Mouse (Mus musculus): Measurements from ENCODE around the gene Hps3.

Hps3 gene

GRCm38 (mm10) chr3:20034719-20035404 lies at the start of gene Hps3:
Hps3 (minus strand) TSS chr3:20035315.
- TF ChIP-seq GATA4 (IDR thresholded peaks at IDR 0.05; ENCODE audit: insufficient replicate concordance, low read length), result no peak; the same call in 1 of the 2 replicates

- TF ChIP-seq GATA4 (IDR thresholded peaks at IDR 0.05; ENCODE audit: insufficient replicate concordance, low read length), result no peak
Measured at GRCm38 (mm10) chr3:20082161-20082560, 47.0 kb upstream of the Hps3 start.

- TF ChIP-seq GATA4 (IDR thresholded peaks at IDR 0.05; ENCODE audit: insufficient replicate concordance, low read length), result no peak
Measured at GRCm38 (mm10) chr3:20076145-20077053, 41.3 kb upstream of the Hps3 start.

- no peak for TF ChIP-seq GATA4 (IDR thresholded peaks at IDR 0.05; ENCODE audit: insufficient replicate concordance, low read length)
Measured at GRCm38 (mm10) chr3:20058197-20058541, 23.1 kb upstream of the Hps3 start.

GRCm38 (mm10) chr3:20057306-20058196 lies 22.4 kb upstream of the Hps3 start, which contains the start of gene Hltf:
Hltf (plus strand) TSS chr3:20057811.
- TF ChIP-seq GATA4 (IDR thresholded peaks at IDR 0.05; ENCODE audit: insufficient replicate concordance, low read length), result no peak

GRCm38 (mm10) chr3:20036069-20036468 lies 954 bp upstream of the Hps3 start:
- TF ChIP-seq GATA4 (IDR thresholded peaks at IDR 0.05; ENCODE audit: insufficient replicate concordance, low read length), result no peak

- TF ChIP-seq GATA4 (IDR thresholded peaks at IDR 0.05; ENCODE audit: insufficient replicate concordance, low read length), result no peak
Measured at GRCm38 (mm10) chr3:20033761-20034718, 1.1 kb downstream of the Hps3 start.

GRCm38 (mm10) chr3:20030807-20031206 lies 4.3 kb downstream of the Hps3 start:
- no peak for TF ChIP-seq GATA4 (IDR thresholded peaks at IDR 0.05; ENCODE audit: insufficient replicate concordance, low read length)

- no peak for TF ChIP-seq GATA4 (IDR thresholded peaks at IDR 0.05; ENCODE audit: insufficient replicate concordance, low read length)
Measured at GRCm38 (mm10) chr3:20028640-20029039, 6.5 kb downstream of the Hps3 start.

- no peak for TF ChIP-seq GATA4 (IDR thresholded peaks at IDR 0.05; ENCODE audit: insufficient replicate concordance, low read length)
Measured at GRCm38 (mm10) chr3:20027788-20028187, 7.3 kb downstream of the Hps3 start.

- TF ChIP-seq GATA4 (IDR thresholded peaks at IDR 0.05; ENCODE audit: insufficient replicate concordance, low read length), result no peak
Measured at GRCm38 (mm10) chr3:20026996-20027689, 8.0 kb downstream of the Hps3 start.

- no peak for TF ChIP-seq GATA4 (IDR thresholded peaks at IDR 0.05; ENCODE audit: insufficient replicate concordance, low read length)
Measured at GRCm38 (mm10) chr3:20026481-20026880, 8.6 kb downstream of the Hps3 start.

GRCm38 (mm10) chr3:20023832-20024231 lies 11.3 kb downstream of the Hps3 start:
- no peak for TF ChIP-seq GATA4 (IDR thresholded peaks at IDR 0.05; ENCODE audit: insufficient replicate concordance, low read length)

Data from liver, adult (tissue).